Mouse (Mus musculus): ENCODE results near the gene Pop7.

Gene Pop7

DNA sequence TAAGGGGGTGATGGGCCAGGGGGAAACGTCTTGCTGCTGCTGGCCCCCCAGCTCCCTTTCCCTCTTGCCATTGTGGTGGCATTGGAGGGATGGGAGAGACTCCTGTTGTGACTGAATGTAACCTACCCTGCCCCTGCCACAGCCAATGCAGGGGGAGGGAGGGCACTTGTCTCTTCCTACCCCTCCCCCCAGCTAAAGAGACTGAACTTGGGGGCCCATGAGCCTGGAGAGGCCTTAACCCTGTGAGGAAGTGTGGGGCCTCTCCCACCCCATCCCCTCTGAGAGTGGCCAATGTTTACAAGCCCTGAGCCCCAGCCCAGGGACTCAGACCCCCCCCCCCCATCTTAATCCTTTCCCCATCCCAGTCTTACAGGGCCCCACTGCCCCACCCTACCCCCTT, 25.1 kb upstream of the Pop7 start:
- DNase-seq (ENCODE audit: low read depth) = no peak

DNA sequence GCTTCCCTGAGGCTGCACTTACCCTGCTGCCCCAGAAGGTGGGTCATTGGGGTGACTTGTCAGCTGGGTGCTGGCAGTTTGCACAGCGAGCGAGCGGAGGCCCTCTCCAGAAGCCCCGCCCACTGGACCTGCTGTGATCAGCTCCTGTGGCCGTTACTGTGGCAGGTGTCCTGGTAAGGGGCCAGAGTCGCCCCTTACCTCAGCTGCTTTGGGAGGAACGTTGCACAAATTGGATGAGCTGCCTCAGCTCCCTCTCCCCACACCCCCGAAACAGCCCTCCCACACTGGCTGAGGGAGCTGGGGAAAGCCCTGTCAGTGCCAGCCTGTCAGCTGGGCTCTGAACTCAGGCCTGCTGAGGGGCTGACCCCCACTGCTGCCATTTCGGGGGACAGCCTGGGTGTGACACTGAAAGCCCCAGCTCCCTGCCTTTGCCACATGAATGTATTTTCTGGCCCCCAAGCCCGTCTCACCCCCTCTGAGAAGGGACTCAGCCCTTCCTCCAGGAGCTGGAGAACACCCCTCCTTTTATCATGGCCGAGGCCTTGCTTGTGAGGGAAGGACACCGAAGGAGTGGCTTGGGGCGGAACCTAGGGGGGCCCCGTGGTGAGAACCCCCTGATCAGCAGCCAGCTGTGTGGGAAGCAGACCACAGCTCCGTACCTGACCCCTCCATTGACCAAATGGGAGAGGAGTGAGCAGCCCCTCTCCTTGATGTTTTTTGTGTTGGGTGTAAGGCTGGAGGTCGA, 24.0 kb upstream of the Pop7 start:
- DNase-seq (ENCODE audit: low read depth) = no peak

DNA sequence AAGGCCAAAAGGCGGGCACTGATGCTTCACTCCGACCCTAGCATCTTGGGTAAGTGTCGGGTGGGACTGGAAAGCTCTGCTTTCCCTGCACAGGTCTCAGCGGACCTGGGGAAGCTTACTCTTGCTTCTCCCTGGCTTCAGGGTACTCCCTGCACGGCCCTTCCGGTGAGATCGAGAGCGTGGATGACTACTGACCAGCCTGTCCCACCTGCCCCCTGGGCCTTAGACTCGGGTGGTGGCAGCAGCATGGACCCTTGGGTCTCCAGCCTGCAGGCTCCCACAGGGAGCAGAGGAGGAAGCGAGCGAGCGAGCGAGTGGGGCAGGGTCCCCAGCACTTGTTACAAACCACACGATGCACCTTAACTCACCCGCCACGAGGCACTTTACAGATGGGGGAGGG, 23.2 kb upstream of the Pop7 start:
- no peak for DNase-seq (ENCODE audit: low read depth)

DNA sequence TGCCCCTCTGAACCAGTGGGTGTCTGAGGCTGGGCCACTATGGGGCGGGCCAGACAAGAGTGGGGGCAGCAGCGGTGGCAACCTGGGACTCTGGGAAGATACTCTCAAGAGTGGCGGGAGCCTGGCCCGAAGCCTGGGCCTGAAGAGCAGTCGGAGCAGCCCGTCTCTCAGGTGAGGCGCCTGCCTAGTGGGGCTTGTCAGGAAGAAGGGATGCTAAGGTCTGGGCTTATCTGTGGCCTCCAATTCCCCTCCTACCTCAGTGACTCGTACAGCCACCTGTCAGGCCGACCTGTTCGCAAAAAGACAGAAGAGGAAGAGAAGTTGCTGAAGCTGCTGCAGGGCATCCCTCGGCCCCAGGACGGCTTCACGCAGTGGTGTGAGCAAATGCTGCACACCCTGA, 22.4 kb upstream of the Pop7 start:
- DNase-seq (ENCODE audit: low read depth) = no peak

DNA sequence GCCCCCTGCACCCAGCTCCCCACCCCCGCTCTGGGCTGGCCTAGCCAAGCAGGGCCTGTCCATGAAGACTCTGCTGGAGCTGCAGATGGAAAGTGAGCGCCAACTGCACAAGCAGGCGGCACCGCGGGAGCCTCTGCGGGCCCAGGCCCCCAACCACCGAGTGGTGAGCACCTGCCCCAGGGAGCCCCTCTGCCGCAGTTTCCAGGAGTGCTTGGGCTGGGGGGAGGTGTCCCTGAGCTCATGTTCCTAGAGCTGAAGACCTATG, 21.9 kb upstream of the Pop7 start:
- no peak for DNase-seq (ENCODE audit: low read depth)

DNA sequence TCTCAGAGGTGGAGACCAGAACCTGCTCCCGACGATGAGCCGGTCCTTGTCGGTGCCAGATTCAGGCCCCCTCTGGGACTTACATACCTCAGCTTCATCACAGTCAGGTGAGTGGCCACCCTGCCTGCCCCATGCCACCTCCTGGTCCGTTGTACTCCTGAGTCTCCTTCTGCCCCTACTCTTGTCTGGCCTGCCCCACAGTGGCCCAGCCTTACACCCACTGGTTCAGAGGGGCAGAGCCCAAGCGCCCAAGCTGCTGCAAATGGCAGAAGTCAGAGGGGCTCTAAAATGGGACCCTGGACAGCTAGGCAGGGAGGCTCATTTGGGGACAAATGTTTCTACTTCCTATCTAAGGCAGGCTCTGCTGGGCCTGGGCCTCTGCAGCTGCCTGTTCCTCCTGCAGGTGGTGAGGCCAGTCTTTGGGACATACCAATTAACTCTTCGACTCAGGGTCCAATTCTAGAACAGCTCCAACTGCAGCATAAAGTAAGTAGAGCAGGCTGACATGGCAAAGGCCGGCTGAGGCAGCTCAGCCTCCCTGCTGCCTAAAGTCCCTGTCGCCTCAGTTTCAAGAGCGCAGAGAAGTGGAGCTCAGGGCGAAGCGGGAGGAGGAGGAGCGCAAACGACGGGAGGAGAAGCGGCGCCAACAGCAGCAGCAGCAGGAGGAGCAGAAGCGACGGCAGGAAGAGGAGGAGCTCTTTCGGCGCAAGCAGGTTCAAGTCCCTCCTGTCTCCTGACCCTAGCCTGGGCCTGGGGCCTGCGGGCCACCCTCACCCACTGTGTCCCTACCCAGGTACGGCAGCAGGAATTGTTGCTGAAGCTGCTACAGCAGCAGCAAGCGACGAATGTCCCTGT, 21.3 kb upstream of the Pop7 start:
- no peak for DNase-seq (ENCODE audit: low read depth)

DNA sequence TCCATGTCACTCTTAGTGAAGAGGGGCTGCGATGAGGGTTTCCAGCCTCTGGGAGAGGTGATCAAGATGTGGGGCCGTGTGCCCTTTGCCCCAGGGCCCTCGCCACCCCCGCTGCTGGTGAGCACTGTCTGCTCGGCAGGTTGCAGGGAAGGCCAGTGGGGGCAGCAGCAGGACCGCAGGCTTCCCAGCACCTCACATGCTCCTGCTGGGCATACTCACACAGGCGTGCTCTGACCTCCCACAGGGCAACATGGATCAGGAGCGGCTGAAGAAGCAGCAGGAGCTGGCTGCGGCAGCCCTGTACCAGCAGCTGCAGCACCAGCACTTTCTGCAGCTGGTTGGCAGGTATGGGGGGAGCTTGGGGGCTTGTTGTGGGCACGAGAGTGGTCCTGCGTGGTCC, 20.4 kb upstream of the Pop7 start:
- no peak for DNase-seq (ENCODE audit: low read depth)

DNA sequence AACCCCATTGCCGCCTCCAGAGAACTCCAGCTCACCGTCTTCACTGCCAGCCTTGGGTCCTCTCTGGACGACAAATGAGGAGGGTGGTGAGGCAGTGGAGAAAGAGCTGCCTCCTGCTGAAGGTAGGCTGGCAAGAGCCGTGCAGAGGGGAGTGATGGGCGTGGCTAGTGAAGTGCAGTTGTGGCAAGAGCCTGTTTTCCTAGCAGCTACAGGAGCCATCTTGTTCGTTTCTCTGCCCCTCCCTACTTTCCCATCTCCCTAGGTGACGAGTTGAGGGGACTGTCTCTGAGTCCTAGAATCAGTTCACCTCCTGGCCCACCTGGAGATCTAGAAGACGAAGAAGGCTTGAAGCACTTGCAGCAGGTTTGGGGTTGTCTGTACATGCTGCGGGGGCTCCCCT, 19.5 kb upstream of the Pop7 start:
- DNase-seq (ENCODE audit: low read depth) = no peak

DNA sequence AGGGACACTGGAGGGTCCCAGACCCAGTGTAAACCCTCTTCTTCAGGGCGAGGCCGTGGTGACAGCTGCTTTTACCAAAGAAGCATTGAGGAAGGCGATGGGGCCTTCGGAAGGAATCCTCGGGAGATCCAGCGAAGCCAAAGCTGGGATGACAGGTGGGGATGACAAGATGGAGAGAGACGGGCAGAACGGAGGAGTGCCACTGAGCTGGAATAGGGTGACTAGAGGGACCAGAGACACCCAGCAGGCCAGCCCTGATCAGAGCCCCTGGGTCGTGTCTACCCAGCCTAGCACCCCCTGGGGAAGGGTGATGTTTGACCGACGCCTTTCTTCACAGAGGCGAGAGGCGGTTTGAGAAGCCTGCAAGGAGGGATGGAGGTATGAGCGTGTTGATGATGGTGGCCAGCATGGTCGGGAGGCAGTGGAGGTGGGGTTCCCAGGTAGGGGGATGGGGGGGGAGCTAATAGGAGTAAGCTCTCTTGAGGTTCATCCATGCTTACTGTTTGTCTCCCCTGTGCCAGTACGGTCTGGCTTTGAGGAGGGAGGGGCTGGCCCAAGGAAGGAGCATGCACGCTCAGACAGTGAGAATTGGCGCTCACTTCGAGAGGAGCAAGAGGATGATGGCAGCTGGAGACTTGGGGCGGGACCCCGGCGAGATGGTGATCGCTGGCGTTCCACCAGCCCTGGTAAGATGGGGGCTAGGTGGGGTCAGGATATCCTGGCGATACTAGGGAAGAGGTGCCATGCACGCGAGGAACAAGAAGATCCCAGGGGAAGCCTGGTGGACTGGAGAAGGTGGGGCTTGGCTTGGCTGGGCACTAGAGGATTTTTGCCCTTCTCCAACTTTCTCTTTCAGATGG, 17.6 kb upstream of the Pop7 start:
- DNase-seq (ENCODE audit: low read depth) = no peak

DNA sequence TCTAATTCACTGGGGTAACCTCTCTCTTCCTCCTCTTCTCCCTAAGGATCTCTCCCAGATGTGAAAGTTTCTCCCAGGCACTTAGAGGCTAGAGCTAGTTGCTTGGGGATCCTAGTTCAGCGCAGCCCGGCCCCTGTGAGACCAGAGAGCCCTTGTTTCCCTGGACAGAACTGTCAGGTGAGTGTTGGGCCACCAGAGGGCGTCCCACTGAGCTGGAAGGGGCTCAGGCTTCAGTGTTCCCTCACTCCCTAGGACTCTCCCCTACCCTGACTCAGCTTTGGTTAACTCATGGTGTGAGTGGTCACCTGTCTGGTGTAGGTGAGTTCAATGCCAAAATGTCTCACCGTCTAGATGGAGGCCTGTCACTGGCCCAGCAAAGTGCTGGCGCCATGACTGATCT, 16.1 kb upstream of the Pop7 start, which contains the start of gene Gigyf1:
Gigyf1 (plus strand) TSS at position 113 of the 400 bp plus-strand sequence.
- DNase-seq (ENCODE audit: low read depth) = no peak

DNA sequence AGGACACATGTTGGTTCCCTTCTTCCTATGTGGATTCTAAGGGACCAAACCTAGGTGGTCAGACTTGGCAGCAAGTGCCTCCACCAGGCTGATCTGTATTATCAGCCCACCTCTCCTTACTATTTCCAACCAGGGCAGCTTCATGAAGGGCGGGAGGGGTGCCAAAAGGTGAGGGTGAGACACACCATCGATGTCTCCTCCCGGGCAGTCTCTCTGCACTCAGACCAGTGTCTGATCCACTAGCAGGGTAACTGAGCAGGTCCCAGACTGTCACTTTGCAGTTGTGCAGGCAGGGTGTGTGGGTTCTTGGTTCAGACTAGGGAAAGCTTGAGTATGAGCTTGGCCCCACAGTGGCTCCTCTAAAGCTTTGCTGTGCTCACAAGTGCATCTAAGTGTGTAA, 12.5 kb upstream of the Pop7 start:
- DNase-seq (ENCODE audit: low read depth) = no peak

DNA sequence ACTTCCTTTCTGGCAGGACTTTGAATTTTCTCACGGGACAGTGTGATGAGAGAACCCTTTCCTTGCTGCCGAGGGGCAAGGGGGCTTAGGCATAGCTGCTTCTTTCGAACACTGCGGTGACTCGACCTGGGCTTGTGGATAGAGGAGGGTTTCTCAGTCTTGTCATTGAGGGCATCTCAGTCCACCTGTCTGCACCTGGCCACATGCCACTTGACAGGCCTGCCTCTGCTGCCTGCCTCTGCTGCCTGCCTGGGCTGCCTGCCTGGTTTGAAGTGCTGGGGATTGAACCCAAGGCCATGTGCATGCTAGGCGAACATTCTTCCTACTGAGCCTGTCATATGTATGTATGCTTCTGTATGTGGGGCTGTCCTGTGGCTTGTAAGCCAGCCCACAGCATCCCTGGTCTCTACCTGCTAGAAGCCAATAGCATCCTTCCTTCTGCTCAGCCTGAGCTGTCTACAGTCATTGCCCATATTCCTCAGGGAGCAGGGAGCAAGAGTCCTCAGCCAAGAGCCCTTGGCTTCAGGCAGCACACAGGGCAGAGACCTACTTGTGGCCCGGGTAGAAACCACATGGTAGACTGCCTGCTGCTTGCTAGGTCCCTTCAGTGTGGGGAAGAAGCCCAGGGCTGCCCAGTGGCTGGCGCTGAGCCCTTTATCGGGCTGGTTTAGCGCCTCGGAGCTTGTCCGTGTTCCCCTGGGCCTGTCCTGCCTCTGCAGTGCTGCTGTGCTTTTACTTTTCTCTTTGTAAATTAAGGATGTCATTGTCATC, 11.8 kb upstream of the Pop7 start:
- no peak for DNase-seq (ENCODE audit: low read depth)

DNA sequence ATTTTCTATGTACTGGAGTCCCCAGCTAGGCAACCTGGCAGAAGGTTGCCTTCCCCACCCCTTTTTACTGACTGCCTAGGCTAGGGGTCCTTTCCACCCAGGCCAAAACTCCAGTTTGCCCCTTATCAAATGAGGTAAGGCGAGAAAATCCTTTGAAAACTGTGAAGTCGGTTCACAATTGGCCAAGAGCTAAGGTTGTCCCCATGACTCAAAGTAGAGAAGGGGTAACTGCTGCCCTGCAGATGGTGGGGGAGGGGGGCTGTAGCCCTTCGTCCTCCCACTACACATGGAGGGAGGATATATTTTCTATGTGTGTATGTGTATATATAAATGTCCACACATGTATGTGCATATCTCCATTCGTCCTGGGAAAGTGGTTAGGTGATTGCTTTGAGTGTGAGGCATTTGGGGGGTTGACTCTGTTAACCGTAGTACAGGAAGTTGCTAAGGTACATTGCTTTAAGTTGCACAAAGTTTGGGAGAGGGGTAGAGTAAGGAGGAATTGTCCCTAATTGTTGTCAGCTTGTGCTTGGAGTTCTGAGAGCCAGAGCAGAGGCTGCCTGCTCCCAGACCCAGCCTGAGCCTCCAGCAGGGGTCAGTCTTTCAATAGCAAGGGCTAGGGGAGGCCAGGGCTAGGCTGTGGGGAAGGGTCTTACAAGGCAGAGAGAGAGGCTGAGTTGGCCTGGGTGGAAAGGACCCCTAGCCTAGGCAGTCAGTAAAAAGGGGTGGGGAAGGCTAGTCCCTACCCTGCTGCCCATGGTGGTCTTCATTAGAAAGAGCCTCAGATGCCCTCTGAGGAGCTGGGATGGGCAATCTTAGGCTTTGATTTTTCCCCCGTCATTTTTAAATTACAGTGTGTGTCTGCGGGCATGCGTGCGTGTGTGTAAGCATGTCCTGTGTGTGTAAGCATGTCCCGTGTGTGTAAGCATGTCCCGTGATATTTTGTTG, 10.8 kb upstream of the Pop7 start:
- DNase-seq (ENCODE audit: low read depth) = no peak

DNA sequence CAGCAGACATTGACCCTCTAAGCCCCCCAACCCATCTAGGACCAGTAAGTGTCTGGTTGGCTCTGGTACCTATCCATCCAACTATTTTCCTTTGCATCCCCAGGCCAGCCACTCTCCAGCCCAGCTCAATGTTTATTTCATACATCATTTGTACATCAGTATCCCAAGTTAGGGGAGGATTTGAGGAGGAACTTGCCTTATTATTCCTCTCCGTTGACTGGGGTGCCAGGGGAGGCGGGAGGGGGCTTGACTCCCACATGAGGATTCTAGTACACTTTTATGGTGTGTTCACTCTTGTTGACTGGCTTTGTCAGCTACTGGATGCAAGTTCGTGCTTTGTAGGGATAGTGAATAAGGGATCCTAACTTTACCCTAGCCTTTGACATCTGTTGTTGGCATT, 9.4 kb upstream of the Pop7 start:
- DNase-seq (ENCODE audit: low read depth) = no peak

DNA sequence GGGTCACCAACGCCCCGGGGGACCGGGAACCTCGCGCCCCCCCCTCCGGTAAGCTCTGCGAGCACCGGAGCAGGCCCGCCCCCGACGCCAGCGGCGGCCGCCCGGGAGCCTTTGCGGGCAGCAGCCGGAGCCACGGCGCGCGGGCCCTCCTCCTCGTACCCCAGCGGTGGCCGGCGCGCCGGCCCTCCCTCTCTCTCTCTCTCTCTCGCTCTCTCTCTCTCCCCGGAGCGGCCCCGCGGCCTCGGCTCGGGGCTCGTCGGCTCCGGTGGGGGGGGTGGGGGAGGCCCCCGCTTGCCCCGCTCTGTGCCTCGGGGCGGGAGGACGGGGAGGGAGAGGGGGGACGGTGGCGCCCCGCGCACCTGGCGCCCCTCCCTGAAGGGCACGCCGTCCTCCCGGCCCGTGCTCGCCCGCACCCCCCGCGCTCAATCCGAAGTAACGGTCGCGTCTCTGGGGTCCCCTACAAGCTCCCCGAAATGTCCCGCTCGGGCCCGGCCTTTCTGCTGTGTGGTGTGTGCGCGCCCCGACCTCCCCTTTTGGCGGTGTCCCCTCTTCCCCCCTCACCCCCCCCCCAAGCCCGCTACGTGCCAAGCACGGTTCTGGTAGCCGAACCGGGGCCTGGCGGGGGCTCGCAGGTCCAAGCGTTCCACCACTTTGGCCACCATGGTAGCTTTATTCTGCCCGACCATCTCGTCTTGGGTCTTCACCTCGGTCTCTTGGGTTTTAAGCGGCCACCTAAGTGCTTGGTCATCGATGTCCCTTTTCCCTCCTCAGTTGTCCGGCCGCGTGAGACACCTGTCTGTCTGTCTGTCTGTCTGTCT, 8.5 kb upstream of the Pop7 start:
- no peak for DNase-seq (ENCODE audit: low read depth)

DNA sequence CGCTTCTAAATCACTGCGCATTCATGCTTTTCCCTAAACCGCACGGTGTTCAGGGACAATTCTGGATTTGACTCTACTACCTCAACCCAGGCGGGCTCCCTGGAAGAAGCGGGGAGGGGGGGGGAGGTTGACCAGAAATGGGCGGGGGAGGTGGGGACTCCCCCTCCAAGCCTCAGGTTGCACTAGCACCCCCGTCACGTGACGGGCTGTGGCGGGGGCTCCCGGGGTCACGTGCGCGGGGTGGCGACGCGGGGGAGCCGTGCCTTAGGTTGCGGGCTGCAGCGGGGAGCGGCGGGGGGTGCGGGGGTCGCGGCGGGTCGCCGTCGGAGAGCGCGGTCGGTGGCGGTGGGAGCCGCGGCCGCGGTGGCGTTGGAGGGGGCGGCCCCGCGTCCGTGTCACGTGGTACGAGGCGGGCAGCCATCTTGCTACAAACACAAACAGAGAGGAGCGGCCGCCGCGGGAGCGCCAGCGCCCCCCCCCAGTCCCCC, 7.7 kb upstream of the Pop7 start:
- DNase-seq (ENCODE audit: low read depth) = no peak

DNA sequence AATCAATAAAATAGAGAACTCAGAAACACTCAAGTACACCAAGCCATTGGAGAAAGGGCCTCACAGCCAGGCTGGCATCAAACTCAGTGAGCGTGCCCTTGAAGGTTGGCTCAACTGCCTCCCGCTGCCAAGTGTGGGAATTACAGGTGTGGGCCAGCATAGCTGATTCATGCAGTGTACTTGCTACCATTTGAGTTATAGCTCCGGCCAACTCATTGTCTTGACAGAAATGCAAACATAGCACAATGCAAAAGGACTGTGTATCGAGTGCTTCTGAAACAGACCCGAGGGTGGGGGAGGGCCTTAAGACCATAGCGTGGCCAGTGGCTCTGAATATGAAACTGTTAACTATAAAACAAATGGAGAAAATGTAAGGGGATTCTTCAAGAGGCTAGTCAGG, 1.7 kb upstream of the Pop7 start:
- no peak for DNase-seq (ENCODE audit: low read depth)

DNA sequence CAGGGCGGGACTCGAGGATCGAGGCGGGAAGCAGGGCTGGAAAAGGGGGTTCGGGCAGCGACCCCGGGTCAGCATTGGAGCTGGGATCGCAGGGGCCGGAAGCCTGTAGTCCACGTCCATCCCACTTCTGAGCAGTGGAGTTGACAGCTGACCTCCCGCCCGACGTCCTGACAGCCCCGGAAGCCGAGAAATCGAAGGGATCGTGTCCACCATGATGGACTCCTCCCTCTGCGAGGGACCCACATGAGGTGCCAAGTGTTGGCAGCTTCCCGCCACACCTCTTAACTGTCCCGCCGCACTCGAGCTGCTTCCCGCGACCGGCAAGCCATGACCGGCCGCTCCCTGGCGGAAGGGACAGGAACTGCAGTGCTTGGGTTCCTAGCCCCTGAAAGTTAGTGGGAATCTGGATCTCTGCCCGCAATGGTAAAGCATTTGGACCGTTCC, 371 bp upstream of the Pop7 start:
- DNase-seq (ENCODE audit: low read depth) = peak; percentile 76

DNA sequence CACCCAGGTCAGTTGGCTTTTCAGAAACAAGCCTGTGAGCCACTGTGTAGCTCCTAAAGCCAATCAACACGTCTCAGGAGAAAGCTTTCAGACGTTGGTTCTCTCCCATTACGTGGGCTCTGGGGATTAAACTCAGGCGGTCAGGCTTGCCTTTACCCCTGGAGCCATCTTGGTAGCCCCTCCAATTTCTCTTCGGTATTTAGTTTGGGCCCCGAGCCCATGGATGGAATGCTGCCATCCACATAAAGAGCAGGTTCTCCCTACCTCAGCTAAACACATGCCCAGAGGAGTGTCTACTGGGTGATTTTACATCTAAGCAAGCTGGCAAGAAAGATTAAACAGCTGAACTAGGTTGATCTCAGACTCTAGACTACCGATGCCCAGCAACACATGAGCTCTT, 2.1 kb downstream of the Pop7 start:
- DNase-seq (ENCODE audit: low read depth) = no peak

DNA sequence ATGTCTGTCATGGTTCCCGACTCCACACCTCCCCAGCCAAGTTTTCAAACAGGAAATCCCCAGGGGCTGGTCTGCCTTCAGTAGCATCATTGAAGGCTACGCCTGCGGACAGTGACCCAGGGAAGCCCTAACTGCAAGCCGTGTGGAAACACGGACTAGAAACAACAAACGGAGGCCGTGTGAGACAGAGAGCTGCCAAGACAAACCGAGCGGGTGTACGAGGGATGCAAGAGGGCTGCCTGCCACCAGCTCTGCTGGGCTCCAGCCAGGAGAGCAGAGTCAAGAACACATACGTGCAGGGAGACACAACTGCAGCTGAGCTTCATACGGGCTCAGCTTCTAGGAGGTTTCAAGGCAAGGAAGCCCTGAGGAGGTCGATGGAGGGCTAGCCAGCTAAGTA, 8.5 kb downstream of the Pop7 start:
- no peak for DNase-seq (ENCODE audit: low read depth)

All from c-Kit-positive CD71-positive TER-119-negative erythroid progenitor cells, embryonic 14.5 days (primary cell).